Mouse (Mus musculus) embryo, embryonic 10.5 days (tissue): ENCODE results near the gene Lrch4.

Source experiments
- DNase-seq: peaks from one replicate; pipeline ENCODE4 v3.0.0-alpha.2; 2015; ENCODE audit warnings: low spot score

Lrch4 gene

GRCm38 (mm10) chr5:137690531-137690930, 61.6 kb downstream of the Lrch4 start:
- no peak for DNase-seq
